Mouse (Mus musculus): ENCODE results near the gene Ccr10. TPM values are rescaled to one million over a fixed set of nuclear protein-coding genes. Genes with fewer than 3 reads are reported as not detected.
A peak's percentile ranks its signal among the peaks of the same experiment; 100 is the strongest.
"Not testable (repeated sequence)": the region's sequence is repeated elsewhere in the genome, so short reads cannot be mapped to it uniquely, and the experiment has no call there.

Ccr10 gene
- polyA plus RNA-seq, 1 experiment from 2014 or later, result 0.09 TPM

- DNase-seq (no peak), ATAC-seq (no peak)
- no peak overlapping the region for H3K4me2 ChIP-seq (ENCODE audit: low read depth, low read length)
- peaks cover 14% of the 10 kb centered on the region for H3K4me1 ChIP-seq (ENCODE audit: insufficient read depth)
- peaks cover 10% of the 10 kb centered on the region; the same call in 1 of the 2 replicates for H3K36me3 ChIP-seq (replicated peaks; ENCODE audit: insufficient read depth, low read length)
- WGBS (ENCODE audit: insufficient replicate concordance), result 84% methylated on average over 15 of the region's 15 CpGs
- no peak for TF ChIP-seq CTCF (IDR thresholded peaks at IDR 0.05; ENCODE audit: low read depth)
- no peak for TF ChIP-seq EP300 (IDR thresholded peaks at IDR 0.05; ENCODE audit: low read depth)
- H3K9me3 ChIP-seq (ENCODE audit: low read length), result no peaks in the 10 kb centered on the region
- H3K4me3 ChIP-seq (ENCODE audit: low read depth, low read length), result no peak overlapping the region
- no peak overlapping the region for H3K9ac ChIP-seq (replicated peaks)
- H3K27me3 ChIP-seq (ENCODE audit: insufficient read depth, low read length), result peaks cover 37% of the 10 kb centered on the region
- H3K27ac ChIP-seq (ENCODE audit: low read depth), result no peak overlapping the region
Measured at GRCm38 (mm10) chr11:101161551-101161950, 13.7 kb downstream of the Ccr10 start.

DNA sequence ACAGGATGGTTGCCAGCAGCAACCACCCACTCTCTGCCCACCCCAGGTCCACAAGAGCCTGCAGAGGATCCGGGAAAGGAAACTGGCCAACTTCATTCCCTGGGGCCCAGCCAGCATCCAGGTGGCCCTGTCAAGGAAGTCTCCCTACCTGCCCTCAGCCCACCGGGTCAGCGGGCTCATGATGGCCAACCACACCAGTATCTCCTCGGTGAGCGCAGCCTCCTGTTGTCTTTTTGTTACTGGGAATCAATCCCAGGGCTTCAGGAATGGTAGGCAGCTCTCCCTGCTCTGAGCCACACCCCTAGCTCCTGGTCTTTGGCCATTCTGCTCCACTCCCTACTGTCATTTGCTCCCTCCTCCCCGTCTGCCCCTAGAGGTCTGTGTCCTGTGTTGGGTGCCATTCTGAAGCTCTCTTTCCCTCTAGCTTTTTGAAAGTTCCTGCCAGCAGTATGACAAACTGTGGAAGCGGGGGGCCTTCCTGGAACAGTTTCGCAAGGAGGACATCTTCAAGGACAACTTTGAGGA is 14.2 kb downstream of the Ccr10 start:
- Histone ChIP-seq H3K27me3 (ENCODE audit: insufficient read depth, low read length) (peaks cover 34% of the 10 kb centered on the region), H3K4me1 (ENCODE audit: insufficient read depth) (peaks cover 17% of the 10 kb centered on the region)
- not testable (repeated sequence) for DNase-seq; H3K9me3 ChIP-seq (ENCODE audit: low read length); ATAC-seq; H3K4me2 ChIP-seq (ENCODE audit: low read depth, low read length); H3K27ac ChIP-seq (ENCODE audit: low read depth); H3K9ac ChIP-seq (replicated peaks); H3K36me3 ChIP-seq (replicated peaks; ENCODE audit: insufficient read depth, low read length); H3K4me3 ChIP-seq (ENCODE audit: low read depth, low read length)
- 72% methylated on average over 6 of the region's 8 CpGs for WGBS (ENCODE audit: insufficient replicate concordance)

GRCm38 (mm10) chr11:101160151-101160550 is 15.1 kb downstream of the Ccr10 start:
- WGBS (ENCODE audit: insufficient replicate concordance), result 44% methylated on average over 5 of the region's 10 CpGs
- Histone ChIP-seq H3K4me1 (ENCODE audit: insufficient read depth) (peaks cover 14% of the 10 kb centered on the region), H3K27me3 (ENCODE audit: insufficient read depth, low read length) (peaks cover 34% of the 10 kb centered on the region)
- ATAC-seq; H3K4me2 ChIP-seq (ENCODE audit: low read depth, low read length); H3K4me3 ChIP-seq (ENCODE audit: low read depth, low read length); H3K9me3 ChIP-seq (ENCODE audit: low read length); H3K9ac ChIP-seq (replicated peaks); H3K27ac ChIP-seq (ENCODE audit: low read depth); DNase-seq; H3K36me3 ChIP-seq (replicated peaks; ENCODE audit: insufficient read depth, low read length): not testable (repeated sequence)

DNA sequence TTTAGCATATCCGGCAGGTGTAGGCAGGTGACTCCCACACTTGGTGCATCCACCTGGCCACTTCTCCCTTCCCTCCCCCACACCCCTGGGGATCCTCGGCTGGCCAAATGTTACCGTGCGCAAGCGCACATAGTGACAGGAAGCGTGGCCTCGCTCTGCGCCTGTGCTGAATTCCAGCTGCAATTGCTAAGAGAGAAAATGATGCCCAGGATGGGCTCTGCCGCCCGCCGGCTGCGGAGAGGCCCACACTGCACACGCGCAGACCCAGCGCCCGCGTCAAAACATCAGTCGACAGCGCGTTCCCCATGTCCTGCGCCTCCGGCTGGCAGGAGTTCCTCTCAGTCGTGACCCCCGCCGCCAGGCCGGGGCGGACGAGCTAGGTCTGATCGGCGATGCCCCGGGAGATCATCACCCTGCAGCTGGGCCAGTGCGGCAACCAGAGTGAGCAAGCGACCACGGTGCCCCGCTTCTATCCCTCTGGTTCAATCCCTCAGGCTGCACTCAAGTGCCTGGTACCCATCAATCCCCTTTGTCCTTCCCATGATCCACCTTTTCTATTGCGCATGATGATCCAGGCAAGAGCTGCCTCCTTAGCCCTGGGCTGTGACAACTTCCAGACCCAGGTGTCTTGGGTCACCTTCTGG is 19.4 kb downstream of the Ccr10 start, which contains the start of gene Tubg2:
Gene Tubg2 (plus strand): TSS at position 180 of the 644 bp plus-strand sequence.
- TF ChIP-seq EP300 (IDR thresholded peaks at IDR 0.05; ENCODE audit: low read depth) (no peak), CTCF (IDR thresholded peaks at IDR 0.05; ENCODE audit: low read depth) (no peak)
- H3K4me2 ChIP-seq (ENCODE audit: low read depth, low read length), result peak within 1 kb of the TSS; percentile 57
- H3K36me3 ChIP-seq (replicated peaks; ENCODE audit: insufficient read depth, low read length), result no peaks in the 10 kb centered on the region
- no peaks in the 10 kb centered on the region for H3K9me3 ChIP-seq (ENCODE audit: low read length)
- H3K4me3 ChIP-seq (ENCODE audit: low read depth, low read length), result peak within 1 kb of the TSS; percentile 6; the same call in 1 of the 2 replicates
- H3K27ac ChIP-seq (ENCODE audit: low read depth), result no peak within 1 kb of the TSS
- peaks cover 13% of the 10 kb centered on the region for H3K27me3 ChIP-seq (ENCODE audit: insufficient read depth, low read length)
- peak; percentile 47 for DNase-seq
- H3K4me1 ChIP-seq (ENCODE audit: insufficient read depth), result peaks cover 3% of the 10 kb centered on the region; the same call in 1 of the 2 replicates
- ATAC-seq, result peak; percentile 51; the same call in 1 of the 2 replicates
- WGBS (ENCODE audit: insufficient replicate concordance), result 2% methylated on average over 36 of the region's 36 CpGs
- H3K9ac ChIP-seq (replicated peaks), result no peak within 1 kb of the TSS; the same call in 1 of the 2 replicates

GRCm38 (mm10) chr11:101155151-101155550 is 20.1 kb downstream of the Ccr10 start:
- H3K36me3 ChIP-seq (replicated peaks; ENCODE audit: insufficient read depth, low read length), result no peaks in the 10 kb centered on the region
- peaks cover 13% of the 10 kb centered on the region for H3K27me3 ChIP-seq (ENCODE audit: insufficient read depth, low read length)
- no peak overlapping the region for H3K4me2 ChIP-seq (ENCODE audit: low read depth, low read length)
- no peaks in the 10 kb centered on the region for H3K9me3 ChIP-seq (ENCODE audit: low read length)
- 67% methylated on average over 6 of the region's 6 CpGs for WGBS (ENCODE audit: insufficient replicate concordance)
- DNase-seq (no peak), ATAC-seq (no peak)
- TF ChIP-seq CTCF (IDR thresholded peaks at IDR 0.05; ENCODE audit: low read depth) (no peak), EP300 (IDR thresholded peaks at IDR 0.05; ENCODE audit: low read depth) (no peak)
- H3K9ac ChIP-seq (replicated peaks), result no peak overlapping the region
- peaks cover 3% of the 10 kb centered on the region; the same call in 1 of the 2 replicates for H3K4me1 ChIP-seq (ENCODE audit: insufficient read depth)
- no peak overlapping the region for H3K4me3 ChIP-seq (ENCODE audit: low read depth, low read length)
- no peak overlapping the region for H3K27ac ChIP-seq (ENCODE audit: low read depth)

DNA sequence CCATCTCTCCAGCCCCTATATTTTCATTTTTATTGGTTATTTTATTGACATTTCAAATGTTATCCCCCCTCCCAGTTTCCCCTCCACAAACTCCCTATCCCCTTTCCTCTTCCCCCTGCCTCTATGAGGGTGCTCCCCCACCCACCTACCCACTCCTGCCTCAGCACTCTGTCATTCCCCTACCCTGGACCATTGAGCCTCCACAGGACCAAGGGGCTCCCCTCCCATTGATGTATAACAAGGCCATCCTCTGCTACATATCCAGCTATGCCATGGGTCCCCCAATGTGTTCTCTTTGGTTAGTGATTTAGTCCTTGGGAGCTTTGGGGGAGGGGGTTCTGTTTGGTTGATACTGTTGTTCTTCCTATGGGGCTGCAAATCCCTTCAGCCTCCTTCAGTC is 20.6 kb downstream of the Ccr10 start:
- Histone ChIP-seq H3K36me3 (replicated peaks; ENCODE audit: insufficient read depth, low read length) (no peaks in the 10 kb centered on the region), H3K9me3 (ENCODE audit: low read length) (no peaks in the 10 kb centered on the region), H3K27ac (ENCODE audit: low read depth) (no peak overlapping the region), H3K27me3 (ENCODE audit: insufficient read depth, low read length) (peaks cover 13% of the 10 kb centered on the region), H3K9ac (replicated peaks) (no peak overlapping the region), H3K4me3 (ENCODE audit: low read depth, low read length) (no peak overlapping the region), H3K4me2 (ENCODE audit: low read depth, low read length) (no peak overlapping the region), H3K4me1 (ENCODE audit: insufficient read depth) (peaks cover 3% of the 10 kb centered on the region; the same call in 1 of the 2 replicates)
- DNase-seq, result no peak
- TF ChIP-seq EP300 (IDR thresholded peaks at IDR 0.05; ENCODE audit: low read depth) (no peak), CTCF (IDR thresholded peaks at IDR 0.05; ENCODE audit: low read depth) (no peak)
- ATAC-seq, result no peak

Data from liver, postnatal 0 days (tissue).